Mouse (Mus musculus) CH12.LX (cell line): ENCODE measurements at regions not wholly inside any gene's neighbourhood (a gene's known extent, or its start where the extent isn't known, plus 50 kb on each side); places are given as distances from the start of the nearest gene placed in this dataset.

Experiments used
- CTCF ChIP-seq, 2 experiments: IDR thresholded peaks in 1 of 2; conservative IDR thresholded peaks in 1 of 2; 2 replicates each; pipeline ENCODE4 v1.5.1; 2011 to 2012; ENCODE audit warnings: low read depth in 2 of 2, low read length in 2 of 2, improper control_type of control experiment in 1 of 2, inconsistent platforms in 1 of 2, mild to moderate bottlenecking in 1 of 2, moderate library complexity in 1 of 2
- EP300 ChIP-seq: IDR thresholded peaks from 2 replicates; pipeline ENCODE4 v1.6.1; 2011; ENCODE audit warnings: low read length, improper control_type of control experiment
- HCFC1 ChIP-seq: IDR thresholded peaks from 2 replicates; pipeline ENCODE4 v1.6.1; 2012; ENCODE audit warnings: low read depth, mild to moderate bottlenecking, inconsistent platforms, low read length, improper control_type of control experiment
- MAFK ChIP-seq: IDR thresholded peaks from 2 replicates; pipeline ENCODE4 v1.6.1; 2011; ENCODE audit warnings: low read length, improper control_type of control experiment; ENCODE audit not compliant: insufficient replicate concordance
- MYC ChIP-seq: IDR thresholded peaks from 2 replicates; pipeline ENCODE4 v1.6.1; 2011; ENCODE audit warnings: low read depth, mild to moderate bottlenecking, improper control_type of control experiment, low read length
- RAD21 ChIP-seq: IDR thresholded peaks from 2 replicates; pipeline ENCODE4 v1.6.1; 2011; ENCODE audit warnings: low read depth, mild to moderate bottlenecking, low read length, improper control_type of control experiment, moderate library complexity
- TCF12 ChIP-seq: IDR thresholded peaks from 2 replicates; pipeline ENCODE4 v1.6.1; 2014; ENCODE audit warnings: low read depth, mild to moderate bottlenecking, inconsistent platforms, low read length, improper control_type of control experiment
- USF1 ChIP-seq: IDR thresholded peaks from 2 replicates; pipeline ENCODE4 v1.6.1; 2014; ENCODE audit warnings: low read depth, mild to moderate bottlenecking, inconsistent platforms, low read length, improper control_type of control experiment

DNA sequence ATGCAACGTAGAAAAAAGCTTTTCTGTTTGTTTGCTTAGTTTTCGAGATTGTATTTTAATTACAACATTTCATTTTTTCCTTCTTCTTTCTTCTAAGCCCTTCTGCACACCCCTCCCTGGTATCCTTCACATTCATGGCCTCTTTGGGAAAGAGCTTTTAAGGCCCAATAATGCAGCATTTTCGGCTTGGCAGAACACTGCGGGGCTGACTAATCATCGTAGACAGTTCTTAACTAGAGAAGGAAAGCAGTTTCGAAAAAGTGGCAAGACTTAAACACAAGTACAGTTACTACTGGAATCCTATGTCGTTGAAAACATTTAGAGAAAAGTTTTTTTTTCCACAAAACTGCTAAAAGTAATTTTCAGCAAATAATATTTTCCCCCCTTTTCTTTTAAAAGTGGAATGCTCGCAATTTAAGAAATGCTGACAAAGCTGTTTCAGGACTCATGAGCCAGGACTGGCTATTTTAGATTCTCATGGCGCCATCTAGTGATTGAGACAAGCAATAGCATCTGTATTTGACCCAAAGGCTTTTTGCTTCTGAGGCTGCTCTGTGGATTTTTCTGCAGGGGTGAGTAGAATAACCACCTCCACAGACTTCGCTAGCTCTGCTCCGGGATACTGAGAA is 137.7 kb upstream of the Fam3c start:
- TF ChIP-seq CTCF (conservative IDR thresholded peaks at IDR 0.05 in 1 of 2, IDR thresholded peaks at IDR 0.05 in 1 of 2; ENCODE audit: low read depth in 2 of 2, low read length in 2 of 2) (peak; percentile 60 to 92), EP300 (no peak; the same call in 1 of the 2 replicates), TCF12 (no peak), HCFC1 (no peak; the same call in 1 of the 2 replicates), MAFK (peak; percentile 100), RAD21 (peak; percentile 96), MYC (peak; percentile 86), USF1 (no peak)
